Mouse (Mus musculus) embryonic facial prominence, embryonic 15.5 days (tissue): ENCODE data around the gene Rpusd3. TPM values are rescaled to one million over a fixed set of nuclear protein-coding genes. Genes with fewer than 3 reads are reported as not detected.

Source experiments
- ATAC-seq: fragments of 200-750 bp; cut with Nextera tagmentation; 2 replicates; pipeline ENCODE4 v1.8.0; 2017; ENCODE audit warnings: low read depth, moderate TSS enrichment; ENCODE audit not compliant: insufficient number of reproducible peaks, low FRiP score, low TSS enrichment
- H3K27ac ChIP-seq: fragments of 300-500 bp; sonication (generic); replicated peaks from 2 replicates; pipeline ENCODE4 v1.5.1; 2015; ENCODE audit warnings: mild to moderate bottlenecking, inconsistent platforms
- H3K27me3 ChIP-seq: fragments of 300-500 bp; sonication (generic); 2 replicates; pipeline ENCODE4 v1.6.1; 2015; ENCODE audit warnings: inconsistent platforms
- H3K36me3 ChIP-seq: fragments of 300-500 bp; sonication (generic); 2 replicates; pipeline ENCODE4 v1.6.1; 2015; ENCODE audit warnings: mild to moderate bottlenecking, inconsistent platforms
- H3K4me1 ChIP-seq: fragments of 300-500 bp; sonication (generic); 2 replicates; pipeline ENCODE4 v1.6.1; 2015; ENCODE audit warnings: inconsistent platforms
- H3K4me2 ChIP-seq: fragments of 300-500 bp; sonication (generic); replicated peaks from 2 replicates; pipeline ENCODE4 v1.6.1; 2015; ENCODE audit warnings: mild to moderate bottlenecking, inconsistent platforms
- H3K4me3 ChIP-seq: fragments of 300-500 bp; sonication (generic); replicated peaks from 2 replicates; pipeline ENCODE4 v1.5.1; 2015; ENCODE audit warnings: mild to moderate bottlenecking, inconsistent platforms
- H3K9ac ChIP-seq: fragments of 300-500 bp; sonication (generic); 2 replicates; pipeline ENCODE4 v1.6.1; 2015; ENCODE audit warnings: inconsistent platforms
- H3K9me3 ChIP-seq: fragments of 300-500 bp; sonication (generic); replicated peaks from 2 replicates; pipeline ENCODE4 v1.6.1; 2016; ENCODE audit warnings: inconsistent platforms
- WGBS: fragments of 180-500 bp; shearing (Covaris S2); methylation state at CpG from one replicate; pipeline ENCODE4 v1.1.7; 2015; 5-methylcytosine and 5-hydroxymethylcytosine counted together
- polyA plus RNA-seq: library from polyadenylated mRNA; unstranded; fragments of >200 nt; fragmentation: Nextera tagmentation; extraction: Ambion mirVana; gene quantifications from 2 replicates; pipeline ENCODE4 v1.2.1, GENCODE M21; 2015

Gene Rpusd3
- polyA plus RNA-seq: 16.7 and 19.7 TPM in 2 replicates

GRCm38 (mm10) chr6:113419199-113419587, at the start of gene Rpusd3:
Gene Rpusd3 (minus strand): TSS chr6:113419340.
- no peaks in the 10 kb centered on the region for H3K27me3 ChIP-seq
- peak; percentile 97 for ATAC-seq
- H3K9me3 ChIP-seq: no peaks in the 10 kb centered on the region
- H3K9ac ChIP-seq: peak within 1 kb of the TSS; percentile 63
- peaks cover 18% of the 10 kb centered on the region for H3K4me1 ChIP-seq
- H3K27ac ChIP-seq: peak within 1 kb of the TSS; percentile 60
- under 1% methylated on average over 25 of the region's 25 CpGs for WGBS
- H3K4me2 ChIP-seq: peak within 1 kb of the TSS; percentile 94
- H3K36me3 ChIP-seq: peaks cover 13% of the 10 kb centered on the region
- peak within 1 kb of the TSS; percentile 67 for H3K4me3 ChIP-seq

GRCm38 (mm10) chr6:113468512-113468911, 49.4 kb upstream of the Rpusd3 start:
- H3K4me3 ChIP-seq: no peak overlapping the region
- H3K4me2 ChIP-seq: peak overlapping the region; percentile 68; the same call in 1 of the 2 replicates
- no peak overlapping the region for H3K27ac ChIP-seq
- H3K9ac ChIP-seq: no peak overlapping the region
- H3K9me3 ChIP-seq: no peaks in the 10 kb centered on the region
- 62% methylated on average over 3 of the region's 3 CpGs for WGBS
- peaks cover 11% of the 10 kb centered on the region; the same call in 1 of the 2 replicates for H3K27me3 ChIP-seq
- no peaks in the 10 kb centered on the region for H3K36me3 ChIP-seq
- peaks cover 33% of the 10 kb centered on the region for H3K4me1 ChIP-seq
- no peak for ATAC-seq

GRCm38 (mm10) chr6:113465602-113466001, 46.5 kb upstream of the Rpusd3 start:
- no peak overlapping the region for H3K27ac ChIP-seq
- no peaks in the 10 kb centered on the region for H3K9me3 ChIP-seq
- H3K9ac ChIP-seq: no peak overlapping the region
- no peaks in the 10 kb centered on the region for H3K36me3 ChIP-seq
- H3K4me1 ChIP-seq: peaks cover 17% of the 10 kb centered on the region
- H3K27me3 ChIP-seq: peaks cover 11% of the 10 kb centered on the region; the same call in 1 of the 2 replicates
- no peak overlapping the region for H3K4me2 ChIP-seq
- H3K4me3 ChIP-seq: no peak overlapping the region
- 60% methylated on average over 5 of the region's 5 CpGs for WGBS
- no peak for ATAC-seq

- no peak overlapping the region for H3K4me2 ChIP-seq
Measured at GRCm38 (mm10) chr6:113464040-113464439, 44.9 kb upstream of the Rpusd3 start.

GRCm38 (mm10) chr6:113458635-113459034, 39.5 kb upstream of the Rpusd3 start:
- peak overlapping the region; percentile 31 for H3K4me2 ChIP-seq
- H3K9me3 ChIP-seq: no peaks in the 10 kb centered on the region
- H3K4me3 ChIP-seq: peak overlapping the region; percentile 23
- no peaks in the 10 kb centered on the region for H3K36me3 ChIP-seq
- H3K27ac ChIP-seq: peak overlapping the region; percentile 44; the same call in 1 of the 2 replicates
- WGBS: 53% methylated on average over 10 of the region's 10 CpGs
- no peak overlapping the region for H3K9ac ChIP-seq
- H3K4me1 ChIP-seq: peaks cover 6% of the 10 kb centered on the region
- no peaks in the 10 kb centered on the region for H3K27me3 ChIP-seq
- peak; percentile 63 for ATAC-seq

More at GRCm38 (mm10) chr6:113464040-113464439, 44.9 kb upstream of the Rpusd3 start:
- Histone ChIP-seq H3K4me1 (peaks cover 6% of the 10 kb centered on the region), H3K4me3 (no peak overlapping the region), H3K27me3 (no peaks in the 10 kb centered on the region), H3K27ac (no peak overlapping the region), H3K36me3 (no peaks in the 10 kb centered on the region), H3K9ac (no peak overlapping the region), H3K9me3 (no peaks in the 10 kb centered on the region)
- no peak for ATAC-seq
- 60% methylated on average over 7 of the region's 7 CpGs for WGBS

- H3K4me2 ChIP-seq: peak within 1 kb of the TSS; percentile 31
- WGBS: 42% methylated on average over 10 of the region's 10 CpGs
- peak within 1 kb of the TSS; percentile 44; the same call in 1 of the 2 replicates for H3K27ac ChIP-seq
- no peaks in the 10 kb centered on the region for H3K27me3 ChIP-seq
- no peaks in the 10 kb centered on the region for H3K9me3 ChIP-seq
- no peak within 1 kb of the TSS for H3K9ac ChIP-seq
- peaks cover 6% of the 10 kb centered on the region for H3K4me1 ChIP-seq
- H3K36me3 ChIP-seq: no peaks in the 10 kb centered on the region
- peak within 1 kb of the TSS; percentile 23 for H3K4me3 ChIP-seq
- no peak for ATAC-seq
Measured at GRCm38 (mm10) chr6:113457952-113458534, 38.9 kb upstream of the Rpusd3 start, which contains the start of gene Il17re. Gene Il17re (plus strand): TSS chr6:113458484.

GRCm38 (mm10) chr6:113455007-113455406, 35.9 kb upstream of the Rpusd3 start:
- Histone ChIP-seq H3K36me3 (no peaks in the 10 kb centered on the region), H3K4me3 (no peak overlapping the region), H3K4me2 (no peak overlapping the region), H3K27me3 (no peaks in the 10 kb centered on the region), H3K4me1 (peaks cover 6% of the 10 kb centered on the region), H3K9ac (no peak overlapping the region), H3K27ac (no peak overlapping the region), H3K9me3 (no peaks in the 10 kb centered on the region)
- no peak for ATAC-seq
- 64% methylated on average over 5 of the region's 5 CpGs for WGBS

GRCm38 (mm10) chr6:113451839-113452238, 32.7 kb upstream of the Rpusd3 start:
- no peak overlapping the region for H3K9ac ChIP-seq
- no peaks in the 10 kb centered on the region for H3K4me1 ChIP-seq
- peak; percentile 67 for ATAC-seq
- no peak overlapping the region for H3K4me2 ChIP-seq
- no peaks in the 10 kb centered on the region for H3K27me3 ChIP-seq
- no peaks in the 10 kb centered on the region for H3K9me3 ChIP-seq
- peaks cover 24% of the 10 kb centered on the region for H3K36me3 ChIP-seq
- H3K27ac ChIP-seq: no peak overlapping the region
- no peak overlapping the region for H3K4me3 ChIP-seq
- WGBS: 61% methylated on average over 2 of the region's 2 CpGs

- peaks cover 5% of the 10 kb centered on the region for H3K4me1 ChIP-seq
- H3K4me2 ChIP-seq: no peak overlapping the region
- no peak overlapping the region for H3K9ac ChIP-seq
- no peak overlapping the region for H3K27ac ChIP-seq
- H3K27me3 ChIP-seq: no peaks in the 10 kb centered on the region
- H3K9me3 ChIP-seq: no peaks in the 10 kb centered on the region
- H3K4me3 ChIP-seq: no peak overlapping the region
- WGBS: 96% methylated on average over 4 of the region's 4 CpGs
- no peak for ATAC-seq
- H3K36me3 ChIP-seq: peaks cover 35% of the 10 kb centered on the region
Measured at GRCm38 (mm10) chr6:113447639-113448038, 28.5 kb upstream of the Rpusd3 start.

- H3K4me2 ChIP-seq: no peak overlapping the region
- no peak for ATAC-seq
- H3K4me3 ChIP-seq: no peak overlapping the region
- H3K9me3 ChIP-seq: no peaks in the 10 kb centered on the region
- H3K27me3 ChIP-seq: no peaks in the 10 kb centered on the region
- peaks cover 35% of the 10 kb centered on the region for H3K36me3 ChIP-seq
- H3K4me1 ChIP-seq: peaks cover 5% of the 10 kb centered on the region
- no peak overlapping the region for H3K27ac ChIP-seq
- WGBS: 73% methylated on average over 8 of the region's 8 CpGs
- no peak overlapping the region for H3K9ac ChIP-seq
Measured at GRCm38 (mm10) chr6:113444207-113444965, 25.2 kb upstream of the Rpusd3 start.

GRCm38 (mm10) chr6:113443091-113443490, 24.0 kb upstream of the Rpusd3 start:
- peaks cover 5% of the 10 kb centered on the region for H3K4me1 ChIP-seq
- no peak for ATAC-seq
- H3K27ac ChIP-seq: no peak overlapping the region
- H3K9me3 ChIP-seq: no peaks in the 10 kb centered on the region
- H3K27me3 ChIP-seq: no peaks in the 10 kb centered on the region
- peak overlapping the region; percentile 86 for H3K9ac ChIP-seq
- peak overlapping the region; percentile 83 for H3K4me2 ChIP-seq
- 43% methylated on average over 12 of the region's 12 CpGs for WGBS
- peaks cover 23% of the 10 kb centered on the region for H3K36me3 ChIP-seq
- peak overlapping the region; percentile 97 for H3K4me3 ChIP-seq
